8 mouse cellular contexts compared by ENCODE assay signal in genomic region chr8:93571369-93571985, GRCm38 (mm10). TPM values are rescaled to one million over a fixed set of nuclear protein-coding genes. Genes with fewer than 3 reads are reported as not detected.
DNase-seq lines count a peak whose midpoint lies in the region; ATAC-seq and TF ChIP-seq lines count a peak whose summit lies in the region.
"Had no signal": no experiment of that assay in that cellular context is flagged by ENCODE, and none has a peak within 500 bp of the region (broad histone marks: within the 10 kb centered on the region; RNA-seq: fewer than 3 reads in every experiment).

No protein-coding gene starts in this region.

- no peak overlapping the region for H3K4me2 ChIP-seq in forebrain, postnatal 0 days (ENCODE audit: low read depth)
- no peak overlapping the region for H3K4me2 ChIP-seq in hindbrain, embryonic 14.5 days (replicated peaks)

- no peak for TF ChIP-seq CTCF in forebrain, postnatal 0 days (IDR thresholded peaks at IDR 0.05; ENCODE audit: low read depth)
- no peak for TF ChIP-seq CTCF in olfactory bulb, adult 2 months (IDR thresholded peaks at IDR 0.05; ENCODE audit: insufficient read depth, low read depth, low read length)

- no peak overlapping the region for H3K9ac ChIP-seq in forebrain, postnatal 0 days
- no peak overlapping the region for H3K9ac ChIP-seq in hindbrain, embryonic 14.5 days

- peaks cover 43% of the 10 kb centered on the region for H3K4me1 ChIP-seq in forebrain, postnatal 0 days (ENCODE audit: insufficient read depth)
- peaks cover 48% of the 10 kb centered on the region for H3K4me1 ChIP-seq in hindbrain, embryonic 14.5 days (replicated peaks; ENCODE audit: control insufficient read depth, insufficient read depth, low read length)
- H3K4me1 ChIP-seq in olfactory bulb, adult 2 months (ENCODE audit: control insufficient read depth, insufficient read depth, low read length), result peaks cover 20% of the 10 kb centered on the region

- peak; percentile 40 to 73 for DNase-seq in right cerebral cortex, adult 2 months (ENCODE audit: low spot score in 2 of 2)
- DNase-seq in right cerebral cortex, postnatal 14 days, result no peak
- peak; percentile 77 for DNase-seq in forebrain, postnatal 0 days
- DNase-seq in hindbrain, embryonic 14.5 days (ENCODE audit: low spot score), result peak; percentile 66
- peak; percentile 71 to 76 for DNase-seq in left cerebral cortex, adult 9 months (ENCODE audit: low spot score in 2 of 2)

- peak; percentile 12; the same call in 1 of the 2 replicates for ATAC-seq in forebrain, postnatal 0 days
- ATAC-seq in hindbrain, embryonic 14.5 days (ENCODE audit: low FRiP score), result peak; percentile 28
- no peak for ATAC-seq in inflammation-experienced regulatory T-cells, adult 6 months

- no peak overlapping the region for H3K4me3 ChIP-seq in forebrain, postnatal 0 days (ENCODE audit: low read depth, low read length)
- H3K4me3 ChIP-seq in hindbrain, embryonic 14.5 days (replicated peaks; ENCODE audit: low read length), result no peak overlapping the region
- no peak overlapping the region for H3K4me3 ChIP-seq in olfactory bulb, adult 2 months (ENCODE audit: insufficient read depth, low read depth, low read length)

- no peaks in the 10 kb centered on the region for H3K27me3 ChIP-seq in forebrain, postnatal 0 days (ENCODE audit: insufficient read depth, low read length)
- no peaks in the 10 kb centered on the region for H3K27me3 ChIP-seq in hindbrain, embryonic 14.5 days (ENCODE audit: control insufficient read depth, insufficient read depth, low read length)

- no peak for TF ChIP-seq POLR2A in olfactory bulb, adult 2 months (IDR thresholded peaks at IDR 0.05; ENCODE audit: insufficient read depth, low read depth, low read length)

- no peaks in the 10 kb centered on the region for H3K9me3 ChIP-seq in forebrain, postnatal 0 days (ENCODE audit: low read length)
- no peaks in the 10 kb centered on the region for H3K9me3 ChIP-seq in hindbrain, embryonic 14.5 days (ENCODE audit: control insufficient read depth, low read length)

- peak overlapping the region; percentile 95 for H3K27ac ChIP-seq in forebrain, postnatal 0 days (ENCODE audit: low read depth, low read length)
- H3K27ac ChIP-seq in hindbrain, embryonic 14.5 days, result peak overlapping the region; percentile 71
- H3K27ac ChIP-seq in olfactory bulb, adult 2 months (ENCODE audit: insufficient read depth, low read depth, low read length), result peak overlapping the region; percentile 92

- WGBS in forebrain, postnatal 0 days, result 5% methylated on average over 9 of the region's 9 CpGs
- WGBS in hindbrain, embryonic 14.5 days, result 8% methylated on average over 9 of the region's 9 CpGs
- WGBS in olfactory bulb, adult 2 months, result 23% methylated on average over 9 of the region's 9 CpGs

- H3K36me3 ChIP-seq in forebrain, postnatal 0 days (ENCODE audit: insufficient read depth), result no peaks in the 10 kb centered on the region
- no peaks in the 10 kb centered on the region for H3K36me3 ChIP-seq in hindbrain, embryonic 14.5 days (replicated peaks; ENCODE audit: control insufficient read depth, insufficient read depth)

RNA-seq across cellular contexts. Expression of gene Ces5a, which starts 35.8 kb away (rescaled TPM):
- 0.62 and 1.2 TPM in 2 replicates for total RNA-seq in forebrain, postnatal 0 days (2014; rRNA removed)
- 0.67 and 0.94 TPM in 2 replicates for polyA plus RNA-seq in forebrain, postnatal 0 days (2015; fragmentation: Nextera tagmentation; extraction: Ambion mirVana)
- polyA plus RNA-seq in hindbrain, embryonic 14.5 days (2014; fragmentation: Nextera tagmentation; extraction: Ambion mirVana), result 0.56 and 1.5 TPM in 2 replicates
- polyA plus RNA-seq in olfactory bulb, adult 2 months (2012; ENCODE audit: insufficient read depth, insufficient read length, low replicate concordance, missing spikeins), result not detected in 2 replicates
- under 1 TPM in 1 of 3 experiments, not detected in 2; 0.35 TPM for polyA plus RNA-seq in inflammation-experienced regulatory T-cells, adult 6 months (2017; shearing (Covaris generic))
- total RNA-seq: hematopoietic stem cell, adult 5-6 weeks had no signal
